Mouse (Mus musculus) limb, embryonic 11.5 days (tissue): Measurements from ENCODE around the gene Slc5a4a. TPM values are rescaled to one million over a fixed set of nuclear protein-coding genes. Genes with fewer than 3 reads are reported as not detected.

Experiments
- ATAC-seq: fragments of 200-750 bp; cut with Nextera tagmentation; 2 replicates; pipeline ENCODE4 v1.8.0; 2017; ENCODE audit warnings: low read depth; ENCODE audit not compliant: insufficient number of reproducible peaks, low FRiP score, low TSS enrichment
- DNase-seq: peaks from one replicate; pipeline ENCODE4 v3.0.0-alpha.2; 2015; ENCODE audit warnings: low spot score
- H3K27ac ChIP-seq: fragments of 300-500 bp; sonication (generic); replicated peaks from 2 replicates; pipeline ENCODE4 v1.5.1; 2014; ENCODE audit warnings: low read depth, mild to moderate bottlenecking, low read length
- H3K27me3 ChIP-seq: fragments of 300-500 bp; sonication (generic); 2 replicates; pipeline ENCODE4 v1.6.1; 2014; ENCODE audit warnings: mild to moderate bottlenecking, low read length, mixed read lengths; ENCODE audit not compliant: control insufficient read depth, insufficient read depth
- H3K36me3 ChIP-seq: fragments of 300-500 bp; sonication (generic); 2 replicates; pipeline ENCODE4 v1.6.1; 2014; ENCODE audit warnings: mild to moderate bottlenecking, low read length, moderate library complexity, mixed read lengths; ENCODE audit not compliant: control insufficient read depth, insufficient read depth
- H3K4me1 ChIP-seq: fragments of 300-500 bp; sonication (generic); 2 replicates; pipeline ENCODE4 v1.6.1; 2014; ENCODE audit warnings: low read length, mixed read lengths; ENCODE audit not compliant: control insufficient read depth, insufficient read depth
- H3K4me2 ChIP-seq: fragments of 300-500 bp; sonication (generic); 2 replicates; pipeline ENCODE4 v1.6.1; 2014; ENCODE audit warnings: low read depth, mild to moderate bottlenecking, moderate library complexity; ENCODE audit not compliant: severe bottlenecking
- H3K4me3 ChIP-seq: fragments of 300-500 bp; sonication (generic); 2 replicates; pipeline ENCODE4 v1.5.1; 2014; ENCODE audit warnings: low read depth, low read length
- H3K9ac ChIP-seq: fragments of 300-500 bp; sonication (generic); 2 replicates; pipeline ENCODE4 v1.6.1; 2014; ENCODE audit warnings: mild to moderate bottlenecking, low read length
- H3K9me3 ChIP-seq: fragments of 300-500 bp; sonication (generic); 2 replicates; pipeline ENCODE4 v1.6.1; 2016; ENCODE audit warnings: low read length; ENCODE audit not compliant: control insufficient read depth
- WGBS: fragments of 180-500 bp; shearing (Covaris S2); extraction: QIAGEN DNeasy Blood & Tissue Kit; methylation state at CpG from one replicate; pipeline ENCODE4 v1.1.7; 2014; 5-methylcytosine and 5-hydroxymethylcytosine counted together
- microRNA counts: library from miRNA; unstranded; fragments of <30 nt; microRNA quantifications from one replicate; lab custom pipeline; 2016
- microRNA-seq: library from miRNA; unstranded; fragments of <30 nt; microRNA quantifications from one replicate; pipeline ENCODE4, GENCODE M21; 2016
- polyA plus RNA-seq: library from polyadenylated mRNA; unstranded; fragments of >200 nt; fragmentation: Nextera tagmentation; extraction: Ambion mirVana; gene quantifications from 2 replicates; pipeline ENCODE4 v1.2.1, GENCODE M21; 2014

Gene Slc5a4a
- polyA plus RNA-seq, 1 experiment from 2014 or later: not detected

DNA sequence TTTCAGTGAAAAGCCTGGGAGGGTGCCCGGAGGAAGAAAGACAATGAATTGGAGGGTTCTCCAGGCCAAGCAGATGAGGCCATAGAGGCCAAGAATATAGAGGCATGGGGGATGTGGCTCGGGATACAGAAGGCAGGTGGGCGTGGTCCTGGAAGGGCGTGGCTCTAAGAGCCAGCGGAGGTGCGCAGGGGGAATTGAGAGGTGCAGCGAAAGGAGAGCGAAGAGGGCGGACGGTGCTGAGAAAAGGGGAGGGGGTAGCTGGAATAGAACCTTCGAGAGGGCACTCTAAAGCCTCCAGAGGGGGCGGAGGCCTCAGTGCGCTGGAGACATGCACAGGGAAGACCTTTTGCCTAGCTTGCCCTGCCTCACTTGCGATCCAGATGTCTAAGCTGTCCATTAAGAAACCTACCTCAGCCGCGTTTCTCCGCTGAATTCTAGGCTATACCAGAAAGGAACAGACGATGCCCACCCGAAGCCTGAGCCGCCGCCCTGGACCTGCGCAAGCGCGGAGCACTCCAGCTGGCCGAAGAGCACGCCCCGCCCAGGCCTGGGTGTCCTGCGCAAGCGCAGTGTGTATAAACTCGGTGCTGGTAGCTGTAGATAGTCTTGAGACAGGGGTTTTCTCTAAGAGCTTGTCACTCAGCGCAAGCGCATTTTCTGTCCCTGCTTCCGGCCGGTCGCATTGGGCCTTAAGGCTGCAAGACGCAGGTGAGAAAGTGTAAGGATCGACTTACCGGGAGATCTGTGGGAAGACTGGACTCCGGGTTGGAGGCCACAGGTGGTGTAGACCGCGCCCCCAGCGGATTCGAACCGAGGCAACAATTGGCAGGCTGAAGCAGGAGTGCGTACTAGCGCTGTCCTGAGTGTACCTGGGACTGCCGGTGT is 90.3 kb downstream of the Slc5a4a start, which contains the start of gene Prmt2:
Gene Prmt2, minus strand, starts transcription at position 525 of the 885 bp plus-strand sequence.
- no peaks in the 10 kb centered on the region for H3K4me1 ChIP-seq
- H3K4me3 ChIP-seq: peak within 1 kb of the TSS; percentile 48
- H3K36me3 ChIP-seq: no peaks in the 10 kb centered on the region
- no peaks in the 10 kb centered on the region for H3K9me3 ChIP-seq
- H3K4me2 ChIP-seq: peak within 1 kb of the TSS; percentile 48
- H3K27me3 ChIP-seq: no peaks in the 10 kb centered on the region
- H3K27ac ChIP-seq: peak within 1 kb of the TSS; percentile 44; the same call in 1 of the 2 replicates
- WGBS: under 1% methylated on average over 47 of the region's 47 CpGs
- peak within 1 kb of the TSS; percentile 68 for H3K9ac ChIP-seq
- DNase-seq: peak; percentile 91
- ATAC-seq: peak; percentile 97

MicroRNAs within 50 kb of the gene (microRNA counts, 519-probe panel; counts per million panel counts)
- microRNA mmu-miR-678 (lab: Ali Mortazavi, UCI): not detected

Small RNA genes lying within 50 kb of the gene (microRNA-seq; reads per million reads assigned to microRNA genes)
- gene Mir678: not detected

Other genes starting within 250 kb of the Slc5a4a start
- 260 and 263 TPM in 2 replicates for gene Smarcb1, start 225.8 kb upstream of the Slc5a4a start, polyA plus RNA-seq
- 4.5 and 6.2 TPM in 2 replicates for gene Chchd10, start 214.3 kb upstream of the Slc5a4a start, polyA plus RNA-seq
- gene Mmp11, start 211.0 kb upstream of the Slc5a4a start, polyA plus RNA-seq: 66.1 and 75.2 TPM in 2 replicates
- gene Gm867, start 206.8 kb upstream of the Slc5a4a start, polyA plus RNA-seq: 0.31 and 0.35 TPM in 2 replicates
- gene Vpreb3, start 204.4 kb upstream of the Slc5a4a start, polyA plus RNA-seq: 0.33 and 0.60 TPM in 2 replicates
- 0.10 TPM in 1 of 2 replicates, not detected in the other for gene Gm5134, start 192.9 kb upstream of the Slc5a4a start, polyA plus RNA-seq
- gene Zfp280b, start 114.8 kb upstream of the Slc5a4a start, polyA plus RNA-seq: 42.1 and 44.8 TPM in 2 replicates
- not detected in 2 replicates for gene Slc5a4b, start 36.5 kb upstream of the Slc5a4a start, polyA plus RNA-seq
- gene Prmt2, start 90.4 kb downstream of the Slc5a4a start, polyA plus RNA-seq: 49.1 and 51.0 TPM in 2 replicates
- 0.13 and 0.23 TPM in 2 replicates for gene S100b, start 106.4 kb downstream of the Slc5a4a start, polyA plus RNA-seq
- gene Dip2a, start 197.8 kb downstream of the Slc5a4a start, polyA plus RNA-seq: 4.5 and 5.2 TPM in 2 replicates